Mouse (Mus musculus): ENCODE data around the gene Nsa2. TPM values are rescaled to one million over a fixed set of nuclear protein-coding genes. Genes with fewer than 3 reads are reported as not detected.

Nsa2 gene
- polyA plus RNA-seq, 1 experiment from 2014 or later = 36.0 TPM

GRCm38 (mm10) chr13:97080615-97081014 lies 57.1 kb downstream of the Nsa2 start:
- no peak overlapping the region for H3K4me2 ChIP-seq
- no peaks in the 10 kb centered on the region for H3K9me3 ChIP-seq
- no peak overlapping the region for H3K27ac ChIP-seq (replicated peaks)
- no peak for ATAC-seq (ENCODE audit: low FRiP score, low read depth)
- H3K4me1 ChIP-seq (replicated peaks) = no peaks in the 10 kb centered on the region
- no peak overlapping the region for H3K9ac ChIP-seq
- H3K36me3 ChIP-seq = no peaks in the 10 kb centered on the region
- 87% methylated on average over 3 of the region's 3 CpGs for WGBS
- no peaks in the 10 kb centered on the region for H3K27me3 ChIP-seq
- no peak overlapping the region for H3K4me3 ChIP-seq

GRCm38 (mm10) chr13:97080201-97080600 lies 57.5 kb downstream of the Nsa2 start:
- no peak overlapping the region for H3K4me2 ChIP-seq
- no peak for ATAC-seq (ENCODE audit: low FRiP score, low read depth)
- no peaks in the 10 kb centered on the region for H3K9me3 ChIP-seq
- 87% methylated on average over 2 of the region's 2 CpGs for WGBS
- H3K27me3 ChIP-seq = no peaks in the 10 kb centered on the region
- H3K36me3 ChIP-seq = no peaks in the 10 kb centered on the region
- no peak overlapping the region for H3K27ac ChIP-seq (replicated peaks)
- no peak overlapping the region for H3K9ac ChIP-seq
- H3K4me1 ChIP-seq (replicated peaks) = no peaks in the 10 kb centered on the region
- no peak overlapping the region for H3K4me3 ChIP-seq

Other genes with a start within 250 kb of the Nsa2 start
- 0.24 and 0.26 TPM in 2 replicates for gene Gcnt4, start 213.2 kb downstream of the Nsa2 start, polyA plus RNA-seq (2015; fragmentation: Nextera tagmentation; extraction: Ambion mirVana)
- gene 1700029F12Rik, start 103.6 kb downstream of the Nsa2 start, polyA plus RNA-seq (2015; fragmentation: Nextera tagmentation; extraction: Ambion mirVana) = not detected in 2 replicates
- 27.9 and 28.4 TPM in 2 replicates for gene Fam169a, start 70.7 kb downstream of the Nsa2 start, polyA plus RNA-seq (2015; fragmentation: Nextera tagmentation; extraction: Ambion mirVana)
- gene Gm6169, start 38.7 kb downstream of the Nsa2 start, polyA plus RNA-seq (2015; fragmentation: Nextera tagmentation; extraction: Ambion mirVana) = 0.30 and 0.32 TPM in 2 replicates
- 31.8 and 34.4 TPM in 2 replicates for gene Gfm2, start within 50 bp of the Nsa2 start, polyA plus RNA-seq (2015; fragmentation: Nextera tagmentation; extraction: Ambion mirVana)
- gene Hexb, start 60.4 kb upstream of the Nsa2 start, polyA plus RNA-seq (2015; fragmentation: Nextera tagmentation; extraction: Ambion mirVana) = 45.2 and 52.9 TPM in 2 replicates
- 57.3 and 59.7 TPM in 2 replicates for gene Enc1, start 103.2 kb upstream of the Nsa2 start, polyA plus RNA-seq (2015; fragmentation: Nextera tagmentation; extraction: Ambion mirVana)

All from hindbrain, embryonic 15.5 days (tissue).